Mouse (Mus musculus): ENCODE measurements around the gene Gtf3c5. TPM values are rescaled to one million over a fixed set of nuclear protein-coding genes. Genes with fewer than 3 reads are reported as not detected.

The Gtf3c5 gene
- polyA plus RNA-seq, 1 experiment from 2014 or later, result 20.7 TPM

- H3K4me3 ChIP-seq (ENCODE audit: control insufficient read depth in 1 of 2, insufficient read depth in 1 of 2, low read depth in 1 of 2, low read length in 2 of 2), result no peak overlapping the region
- H3K36me3 ChIP-seq (ENCODE audit: control insufficient read depth, insufficient read depth, low read length), result no peaks in the 10 kb centered on the region
- no peak overlapping the region for H3K4me2 ChIP-seq (ENCODE audit: low read length)
- no peaks in the 10 kb centered on the region for H3K9me3 ChIP-seq (ENCODE audit: control insufficient read depth, low read length)
- 85% methylated on average over 20 of the region's 20 CpGs for WGBS
- no peak overlapping the region for H3K9ac ChIP-seq (ENCODE audit: low read length)
- no peaks in the 10 kb centered on the region for H3K27me3 ChIP-seq (ENCODE audit: control insufficient read depth, insufficient read depth, low read length)
- no peak for ATAC-seq (ENCODE audit: insufficient number of reproducible peaks, insufficient read depth, low FRiP score, low read depth)
- peaks cover 32 to 52% of the 10 kb centered on the region in 2 experiments for H3K4me1 ChIP-seq (ENCODE audit: control insufficient read depth in 2 of 2, insufficient read depth in 2 of 2, low read length in 2 of 2)
- H3K27ac ChIP-seq (replicated peaks in 1 of 2; ENCODE audit: control insufficient read depth in 1 of 2, insufficient read depth in 1 of 2, low read depth in 2 of 2, low read length in 2 of 2), result no peak overlapping the region
These were observed 55.9 kb downstream of the Gtf3c5 start for GRCm38 (mm10) chr2:28527436-28528353.

GRCm38 (mm10) chr2:28525943-28526876 lies 57.3 kb downstream of the Gtf3c5 start:
- Histone ChIP-seq H3K9ac (ENCODE audit: low read length) (peak overlapping the region; percentile 52), H3K4me1 (ENCODE audit: control insufficient read depth in 2 of 2, insufficient read depth in 2 of 2, low read length in 2 of 2) (peaks cover 32 to 40% of the 10 kb centered on the region in 2 experiments)

GRCm38 (mm10) chr2:28525219-28525942 lies 58.2 kb downstream of the Gtf3c5 start:
- peak overlapping the region; percentile 52 for H3K9ac ChIP-seq (ENCODE audit: low read length)
- no peaks in the 10 kb centered on the region for H3K27me3 ChIP-seq (ENCODE audit: control insufficient read depth, insufficient read depth, low read length)
- 26% methylated on average over 11 of the region's 11 CpGs for WGBS
- no peaks in the 10 kb centered on the region for H3K36me3 ChIP-seq (ENCODE audit: control insufficient read depth, insufficient read depth, low read length)
- no peaks in the 10 kb centered on the region for H3K9me3 ChIP-seq (ENCODE audit: control insufficient read depth, low read length)
- no peak overlapping the region for H3K4me3 ChIP-seq (ENCODE audit: control insufficient read depth in 1 of 2, insufficient read depth in 1 of 2, low read depth in 1 of 2, low read length in 2 of 2)
- H3K4me2 ChIP-seq (ENCODE audit: low read length), result peak overlapping the region; percentile 34; the same call in 1 of the 2 replicates
- H3K4me1 ChIP-seq (ENCODE audit: control insufficient read depth in 2 of 2, insufficient read depth in 2 of 2, low read length in 2 of 2), result peaks cover 29 to 36% of the 10 kb centered on the region in 2 experiments
- peak; percentile 45 for ATAC-seq (ENCODE audit: insufficient number of reproducible peaks, insufficient read depth, low FRiP score, low read depth)
- peak overlapping the region; percentile 35 to 77 for H3K27ac ChIP-seq (replicated peaks in 1 of 2; ENCODE audit: control insufficient read depth in 1 of 2, insufficient read depth in 1 of 2, low read depth in 2 of 2, low read length in 2 of 2)

More at GRCm38 (mm10) chr2:28525943-28526876, 57.3 kb downstream of the Gtf3c5 start:
- Histone ChIP-seq H3K27ac (replicated peaks in 1 of 2; ENCODE audit: control insufficient read depth in 1 of 2, insufficient read depth in 1 of 2, low read depth in 2 of 2, low read length in 2 of 2) (peak overlapping the region; percentile 52 to 77), H3K36me3 (ENCODE audit: control insufficient read depth, insufficient read depth, low read length) (no peaks in the 10 kb centered on the region), H3K9me3 (ENCODE audit: control insufficient read depth, low read length) (no peaks in the 10 kb centered on the region), H3K27me3 (ENCODE audit: control insufficient read depth, insufficient read depth, low read length) (no peaks in the 10 kb centered on the region), H3K4me3 (ENCODE audit: control insufficient read depth in 1 of 2, insufficient read depth in 1 of 2, low read depth in 1 of 2, low read length in 2 of 2) (no peak overlapping the region), H3K4me2 (ENCODE audit: low read length) (0 out of 2 replicates have a peak overlapping the region, but pooled peaks have one; percentile 34)
- 41% methylated on average over 12 of the region's 12 CpGs for WGBS
- no peak for ATAC-seq (ENCODE audit: insufficient number of reproducible peaks, insufficient read depth, low FRiP score, low read depth)

DNA sequence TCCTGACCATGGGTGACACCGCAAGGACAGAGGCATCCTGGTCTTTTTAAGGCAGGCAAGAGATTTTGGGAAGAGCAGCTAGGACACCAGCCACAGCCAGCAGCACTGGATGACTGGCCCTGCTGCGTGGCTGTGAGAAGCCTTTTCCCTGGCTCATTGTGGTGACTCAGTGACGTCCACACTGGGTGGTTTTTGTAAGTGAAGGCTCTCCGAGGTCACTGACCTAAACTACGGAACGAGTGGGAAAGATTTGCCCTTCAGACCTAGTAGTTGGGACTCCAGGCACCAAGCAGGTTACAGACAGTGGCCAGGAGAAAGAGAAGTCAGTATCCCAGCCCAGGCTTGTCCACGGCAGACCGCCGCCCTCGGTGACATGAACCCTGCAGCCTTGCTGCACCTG lies 59.1 kb downstream of the Gtf3c5 start:
- Histone ChIP-seq H3K9ac (ENCODE audit: low read length) (no peak overlapping the region), H3K27ac (replicated peaks in 1 of 2; ENCODE audit: control insufficient read depth in 1 of 2, insufficient read depth in 1 of 2, low read depth in 2 of 2, low read length in 2 of 2) (peak overlapping the region in 1 of 2 experiments; percentile 49; a peak in 1 of 4 replicates), H3K36me3 (ENCODE audit: control insufficient read depth, insufficient read depth, low read length) (no peaks in the 10 kb centered on the region), H3K27me3 (ENCODE audit: control insufficient read depth, insufficient read depth, low read length) (no peaks in the 10 kb centered on the region), H3K9me3 (ENCODE audit: control insufficient read depth, low read length) (no peaks in the 10 kb centered on the region), H3K4me1 (ENCODE audit: control insufficient read depth in 2 of 2, insufficient read depth in 2 of 2, low read length in 2 of 2) (peaks cover 25 to 27% of the 10 kb centered on the region in 2 experiments), H3K4me3 (ENCODE audit: control insufficient read depth in 1 of 2, insufficient read depth in 1 of 2, low read depth in 1 of 2, low read length in 2 of 2) (no peak overlapping the region), H3K4me2 (ENCODE audit: low read length) (no peak overlapping the region)
- ATAC-seq (ENCODE audit: insufficient number of reproducible peaks, insufficient read depth, low FRiP score, low read depth), result no peak
- 86% methylated on average over 10 of the region's 10 CpGs for WGBS

- H3K9ac ChIP-seq (ENCODE audit: low read length), result no peak overlapping the region
- no peaks in the 10 kb centered on the region for H3K36me3 ChIP-seq (ENCODE audit: control insufficient read depth, insufficient read depth, low read length)
- H3K4me1 ChIP-seq (ENCODE audit: control insufficient read depth in 2 of 2, insufficient read depth in 2 of 2, low read length in 2 of 2), result peaks cover 25 to 27% of the 10 kb centered on the region in 2 experiments
- no peak overlapping the region for H3K4me2 ChIP-seq (ENCODE audit: low read length)
- peak overlapping the region in 1 of 2 experiments; percentile 49; a peak in 2 of 4 replicates for H3K27ac ChIP-seq (replicated peaks in 1 of 2; ENCODE audit: control insufficient read depth in 1 of 2, insufficient read depth in 1 of 2, low read depth in 2 of 2, low read length in 2 of 2)
- H3K27me3 ChIP-seq (ENCODE audit: control insufficient read depth, insufficient read depth, low read length), result no peaks in the 10 kb centered on the region
- H3K4me3 ChIP-seq (ENCODE audit: control insufficient read depth in 1 of 2, insufficient read depth in 1 of 2, low read depth in 1 of 2, low read length in 2 of 2), result no peak overlapping the region
- no peaks in the 10 kb centered on the region for H3K9me3 ChIP-seq (ENCODE audit: control insufficient read depth, low read length)
- ATAC-seq (ENCODE audit: insufficient number of reproducible peaks, insufficient read depth, low FRiP score, low read depth), result peak; percentile 82
- WGBS, result 12% methylated on average over 5 of the region's 5 CpGs
These were observed 59.9 kb downstream of the Gtf3c5 start for GRCm38 (mm10) chr2:28523643-28524117.

DNA sequence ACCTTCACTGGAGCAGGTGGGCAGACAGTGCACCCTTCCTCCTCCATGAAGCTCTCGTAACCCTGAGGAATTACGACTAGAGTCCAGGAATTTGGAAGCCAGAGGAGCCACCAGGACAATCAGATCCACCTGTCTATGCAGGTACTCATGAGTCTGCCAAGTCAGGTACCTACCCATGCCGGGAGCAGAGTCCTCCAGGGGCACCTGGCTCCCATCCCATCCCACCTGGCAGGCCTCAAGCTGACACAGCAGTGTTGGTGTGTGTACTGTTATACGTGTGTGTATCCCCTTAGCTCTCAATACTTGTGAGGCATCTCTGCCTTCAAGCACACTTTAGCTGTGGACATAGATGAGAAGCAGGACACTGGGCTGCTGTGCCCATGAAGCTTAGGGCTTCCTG lies 61.4 kb downstream of the Gtf3c5 start:
- H3K27ac ChIP-seq (replicated peaks in 1 of 2; ENCODE audit: control insufficient read depth in 1 of 2, insufficient read depth in 1 of 2, low read depth in 2 of 2, low read length in 2 of 2), result no peak overlapping the region
- ATAC-seq (ENCODE audit: insufficient number of reproducible peaks, insufficient read depth, low FRiP score, low read depth), result no peak
- no peaks in the 10 kb centered on the region for H3K9me3 ChIP-seq (ENCODE audit: control insufficient read depth, low read length)
- no peaks in the 10 kb centered on the region for H3K36me3 ChIP-seq (ENCODE audit: control insufficient read depth, insufficient read depth, low read length)
- H3K4me2 ChIP-seq (ENCODE audit: low read length), result no peak overlapping the region
- H3K4me1 ChIP-seq (ENCODE audit: control insufficient read depth in 2 of 2, insufficient read depth in 2 of 2, low read length in 2 of 2), result peaks cover 29 to 32% of the 10 kb centered on the region in 2 experiments
- WGBS, result 78% methylated on average over 4 of the region's 4 CpGs
- H3K27me3 ChIP-seq (ENCODE audit: control insufficient read depth, insufficient read depth, low read length), result no peaks in the 10 kb centered on the region
- no peak overlapping the region for H3K4me3 ChIP-seq (ENCODE audit: control insufficient read depth in 1 of 2, insufficient read depth in 1 of 2, low read depth in 1 of 2, low read length in 2 of 2)
- H3K9ac ChIP-seq (ENCODE audit: low read length), result no peak overlapping the region

Measured in heart, embryonic 14.5 days (tissue).